Mouse (Mus musculus) thymus, adult 2 months (tissue): ENCODE measurements around the gene Cym. TPM values are rescaled to one million over a fixed set of nuclear protein-coding genes. Genes with fewer than 3 reads are reported as not detected.
A peak's percentile ranks its signal among the peaks of the same experiment; 100 is the strongest.

Source experiments
- DNase-seq: peaks from one replicate; pipeline ENCODE4 v3.0.0; 2021
- H3K27ac ChIP-seq: fragments of 200-500 bp; 2 replicates; pipeline ENCODE4 v1.5.1; 2012; ENCODE audit warnings: low read length, control low read depth; ENCODE audit not compliant: control insufficient read depth, insufficient read depth
- H3K27me3 ChIP-seq: fragments of 200-500 bp; 2 replicates; pipeline ENCODE4 v1.6.1; 2012; ENCODE audit warnings: mild to moderate bottlenecking, low read length, moderate library complexity, mixed read lengths; ENCODE audit not compliant: control insufficient read depth, insufficient read depth
- H3K36me3 ChIP-seq: fragments of 200-500 bp; 2 replicates; pipeline ENCODE4 v1.6.1; 2012; ENCODE audit warnings: mild to moderate bottlenecking, low read length, moderate library complexity; ENCODE audit not compliant: control insufficient read depth, insufficient read depth
- H3K4me1 ChIP-seq: fragments of 200-500 bp; replicated peaks from 2 replicates; pipeline ENCODE4 v1.6.1; 2012; ENCODE audit warnings: low read length; ENCODE audit not compliant: control insufficient read depth, insufficient read depth
- H3K4me3 ChIP-seq: fragments of 200-500 bp; 2 replicates; pipeline ENCODE4 v1.5.1; 2012; ENCODE audit warnings: mild to moderate bottlenecking, low read length, control low read depth, moderate library complexity; ENCODE audit not compliant: control insufficient read depth, insufficient read depth
- CTCF ChIP-seq: fragments of 200-500 bp; IDR thresholded peaks from 2 replicates; pipeline ENCODE4 v1.5.1; 2012; ENCODE audit warnings: mild to moderate bottlenecking, control low read depth, low read length, moderate library complexity, borderline replicate concordance; ENCODE audit not compliant: control insufficient read depth, poor library complexity, insufficient read depth; ENCODE audit errors: extremely low read depth
- POLR2A ChIP-seq: fragments of 200-500 bp; IDR thresholded peaks from 2 replicates; pipeline ENCODE4 v1.6.1; 2012; ENCODE audit warnings: mild to moderate bottlenecking, low read length, control low read depth, moderate library complexity; ENCODE audit not compliant: control insufficient read depth, poor library complexity, insufficient read depth; ENCODE audit errors: extremely low read depth
- WGBS: fragments of 180-500 bp; shearing (Covaris S2); methylation state at CpG from one replicate; pipeline ENCODE4 v1.1.7; 2018; 5-methylcytosine and 5-hydroxymethylcytosine counted together
- polyA plus RNA-seq: library from polyadenylated mRNA; depleted of rRNA; stranded (reverse); fragments of >200 nt; gene quantifications from 2 replicates; pipeline ENCODE4 v1.2.3, GENCODE M21; 2012

Gene Cym
- polyA plus RNA-seq, 1 experiment = 0.85 TPM

GRCm38 (mm10) chr3:107214606-107215005, 6.9 kb downstream of the Cym start:
- Histone ChIP-seq H3K4me1 (no peaks in the 10 kb centered on the region), H3K27ac (no peak overlapping the region), H3K27me3 (no peaks in the 10 kb centered on the region), H3K4me3 (no peak overlapping the region), H3K36me3 (no peaks in the 10 kb centered on the region)
- WGBS = 93% methylated on average over 5 of the region's 5 CpGs
- no peak for DNase-seq
- TF ChIP-seq CTCF = no peak
- TF ChIP-seq POLR2A = no peak

- 83% methylated on average over 7 of the region's 7 CpGs for WGBS
- no peak for DNase-seq
- no peak overlapping the region for H3K4me3 ChIP-seq
- no peaks in the 10 kb centered on the region for H3K36me3 ChIP-seq
- no peaks in the 10 kb centered on the region for H3K27me3 ChIP-seq
- no peaks in the 10 kb centered on the region for H3K4me1 ChIP-seq
- no peak for TF ChIP-seq CTCF
- TF ChIP-seq POLR2A = no peak
- no peak overlapping the region for H3K27ac ChIP-seq
These were observed 13.8 kb downstream of the Cym start for GRCm38 (mm10) chr3:107207625-107208253.

- Histone ChIP-seq H3K4me3 (no peak overlapping the region), H3K36me3 (no peaks in the 10 kb centered on the region), H3K27ac (no peak overlapping the region), H3K27me3 (no peaks in the 10 kb centered on the region), H3K4me1 (no peaks in the 10 kb centered on the region)
- TF ChIP-seq CTCF = no peak
- no peak for TF ChIP-seq POLR2A
- WGBS = 68% methylated on average over 4 of the region's 4 CpGs
- DNase-seq = no peak
These were observed 14.9 kb downstream of the Cym start for GRCm38 (mm10) chr3:107206490-107207150.

- H3K4me1 ChIP-seq = no peaks in the 10 kb centered on the region
- H3K27me3 ChIP-seq = no peaks in the 10 kb centered on the region
- no peak overlapping the region for H3K27ac ChIP-seq
- peak; percentile 68 for DNase-seq
- no peak for TF ChIP-seq POLR2A
- no peak for TF ChIP-seq CTCF
- no peak overlapping the region for H3K4me3 ChIP-seq
- 11% methylated on average over 4 of the region's 4 CpGs for WGBS
- H3K36me3 ChIP-seq = no peaks in the 10 kb centered on the region
These were observed 15.5 kb downstream of the Cym start for GRCm38 (mm10) chr3:107205994-107206393.

- no peak for TF ChIP-seq POLR2A
- no peak for TF ChIP-seq CTCF
- no peaks in the 10 kb centered on the region for H3K36me3 ChIP-seq
- no peak overlapping the region for H3K4me3 ChIP-seq
- H3K27ac ChIP-seq = no peak overlapping the region
- no peak for DNase-seq
- no peaks in the 10 kb centered on the region for H3K27me3 ChIP-seq
- H3K4me1 ChIP-seq = no peaks in the 10 kb centered on the region
These were observed 16.4 kb downstream of the Cym start for GRCm38 (mm10) chr3:107205170-107205569.

GRCm38 (mm10) chr3:107204413-107204812, 17.1 kb downstream of the Cym start:
- 70% methylated on average over 3 of the region's 3 CpGs for WGBS
- H3K4me3 ChIP-seq = no peak overlapping the region
- H3K4me1 ChIP-seq = no peaks in the 10 kb centered on the region
- DNase-seq = no peak
- TF ChIP-seq CTCF (no peak), POLR2A (no peak)
- no peaks in the 10 kb centered on the region for H3K36me3 ChIP-seq
- H3K27me3 ChIP-seq = no peaks in the 10 kb centered on the region
- no peak overlapping the region for H3K27ac ChIP-seq
